Mouse (Mus musculus): ENCODE results near the gene Iqcn.

DNA sequence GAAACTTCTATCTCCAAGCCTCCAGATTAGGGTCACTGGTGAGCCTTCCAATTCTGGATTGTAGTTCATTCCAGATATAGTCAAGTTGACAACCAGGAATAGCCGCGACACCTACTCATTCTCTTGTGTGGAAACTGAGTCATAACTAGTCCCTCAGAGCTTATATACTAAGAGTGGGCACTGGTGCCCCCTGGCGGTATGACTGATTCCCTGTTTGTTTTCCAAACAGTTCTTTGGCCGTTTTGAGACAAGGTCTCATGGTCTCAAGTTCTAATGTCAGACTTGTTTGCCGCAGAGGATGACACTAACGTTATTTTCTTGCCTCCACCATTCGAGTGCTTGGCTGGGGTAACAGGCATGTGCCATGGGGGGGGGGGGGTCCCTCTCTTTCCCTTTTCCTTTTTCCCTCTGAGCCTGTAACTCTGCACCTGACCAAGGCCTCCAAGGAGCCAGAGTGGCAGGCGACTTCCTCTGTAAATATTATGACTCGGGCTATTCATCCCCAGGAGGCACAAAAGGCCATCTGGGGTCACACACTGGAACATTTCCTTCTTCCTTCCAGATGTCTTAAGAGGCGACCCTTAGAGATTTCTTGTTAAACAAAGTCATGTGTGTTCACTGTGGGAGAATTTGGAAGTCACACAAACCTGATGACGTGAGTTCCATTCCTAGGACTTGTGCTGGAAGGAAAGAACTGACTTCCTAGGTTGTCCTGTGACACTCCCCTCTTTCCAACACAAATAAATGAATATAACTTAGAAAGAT, 48.9 kb downstream of the Iqcn start:
- peak; percentile 65 for TF ChIP-seq CTCF (IDR thresholded peaks at IDR 0.05; ENCODE audit: extremely low read depth, insufficient read depth, low read length)
- no peak for TF ChIP-seq POLR2A (IDR thresholded peaks at IDR 0.05; ENCODE audit: extremely low read depth, insufficient read depth, low read length)

Measured in cortical plate, adult 2 months (tissue).